22 mouse cellular contexts compared by ENCODE assay signal in the genomic region with DNA sequence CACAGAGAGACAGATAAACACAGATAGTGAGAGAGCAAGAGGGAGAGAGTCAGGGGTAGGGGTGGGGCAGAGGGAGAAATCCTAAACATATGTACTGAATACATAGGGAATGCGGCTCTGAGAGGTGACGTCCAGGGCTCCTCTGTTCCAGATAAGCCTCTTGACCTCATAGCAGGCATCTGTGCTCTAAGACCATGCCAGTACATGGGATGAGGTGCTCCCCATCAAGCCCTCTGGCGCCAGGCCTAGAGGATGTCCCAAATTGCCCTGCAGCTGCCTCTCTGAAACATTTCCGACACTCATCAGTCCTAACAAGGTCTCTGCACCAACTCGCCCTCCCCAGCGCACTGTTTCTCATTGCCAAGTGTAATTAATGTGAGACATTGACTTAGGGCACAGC.
DNase-seq lines count a peak whose midpoint lies in the region; ATAC-seq and TF ChIP-seq lines count a peak whose summit lies in the region.
"Had no signal": no experiment of that assay in that cellular context is flagged by ENCODE, and none has a peak within 500 bp of the region (broad histone marks: within the 10 kb centered on the region; RNA-seq: fewer than 3 reads in every experiment).

No protein-coding gene starts in this region.

- H3K9ac ChIP-seq in heart, adult 2 months (ENCODE audit: low read depth, low read length): no peak overlapping the region
- H3K9ac ChIP-seq in intestine, embryonic 16.5 days (ENCODE audit: low read depth, low read length): no peak overlapping the region
- H3K9ac ChIP-seq: hindbrain, embryonic 14.5 days; liver, embryonic 12.5 days; liver, postnatal 0 days; midbrain, embryonic 13.5 days had no signal

- ATAC-seq in intestine, embryonic 16.5 days: no peak
- ATAC-seq: forebrain, embryonic 14.5 days; liver, embryonic 12.5 days; liver, postnatal 0 days; midbrain, embryonic 13.5 days had no signal

- H3K27me3 ChIP-seq in heart, adult 2 months (ENCODE audit: control insufficient read depth, insufficient read depth, low read length): no peaks in the 10 kb centered on the region
- H3K27me3 ChIP-seq in heart, embryonic 10.5 days (ENCODE audit: insufficient read depth, poor library complexity, severe bottlenecking): no peaks in the 10 kb centered on the region
- H3K27me3 ChIP-seq in intestine, embryonic 16.5 days (replicated peaks; ENCODE audit: control insufficient read depth, insufficient read depth, low read length): no peaks in the 10 kb centered on the region
- H3K27me3 ChIP-seq: liver, embryonic 12.5 days; midbrain, embryonic 13.5 days had no signal

- no peak overlapping the region for H3K27ac ChIP-seq in gastrocnemius, adult 2 months
- no peak overlapping the region; the same call in 1 of the 2 replicates for H3K27ac ChIP-seq in heart, adult 2 months
- no peak overlapping the region for H3K27ac ChIP-seq in heart, embryonic 10.5 days
- H3K27ac ChIP-seq in intestine, embryonic 16.5 days (ENCODE audit: low read length): no peak overlapping the region
- H3K27ac ChIP-seq: hindbrain, embryonic 14.5 days; left cerebral cortex, adult 2 months; liver, embryonic 12.5 days; macrophage; midbrain, embryonic 13.5 days had no signal

- DNase-seq in gastrocnemius, adult 2 months: peak; percentile 28
- no peak for DNase-seq in gastrocnemius, postnatal 36 days
- DNase-seq in heart, adult 2 months: peak; percentile 54 to 69
- no peak for DNase-seq in heart, embryonic 10.5 days (ENCODE audit: low spot score)
- DNase-seq in heart, adult 9 months (ENCODE audit: low spot score in 2 of 2): peak; percentile 49 to 70
- peak; percentile 74 to 81 for DNase-seq in heart, postnatal 10 days
- no peak for DNase-seq in kidney, postnatal 4 days
- DNase-seq: adrenal gland, postnatal 25 days; cerebellum, adult 11-12 months; kidney, adult 11 months; kidney, postnatal 14 days; liver, postnatal 0 days; lung, postnatal 10 days; right cerebral cortex, postnatal 14 days; thymus, postnatal 4 days had no signal

- H3K36me3 ChIP-seq in heart, adult 2 months (ENCODE audit: control insufficient read depth, insufficient read depth, low read length): no peaks in the 10 kb centered on the region
- H3K36me3 ChIP-seq in heart, embryonic 10.5 days: no peaks in the 10 kb centered on the region
- H3K36me3 ChIP-seq in intestine, embryonic 16.5 days (ENCODE audit: control insufficient read depth, insufficient read depth, low read length): no peaks in the 10 kb centered on the region
- H3K36me3 ChIP-seq: liver, embryonic 12.5 days; midbrain, embryonic 13.5 days had no signal

- H3K4me3 ChIP-seq in gastrocnemius, adult 2 months: no peak overlapping the region
- H3K4me3 ChIP-seq in heart, adult 2 months: no peak overlapping the region
- H3K4me3 ChIP-seq in heart, embryonic 10.5 days: no peak overlapping the region
- no peak overlapping the region for H3K4me3 ChIP-seq in intestine, embryonic 16.5 days (ENCODE audit: low read length)
- H3K4me3 ChIP-seq: left cerebral cortex, adult 2 months; liver, embryonic 12.5 days; midbrain, embryonic 13.5 days had no signal

- TF ChIP-seq POLR2A in heart, adult 2 months (IDR thresholded peaks at IDR 0.05; ENCODE audit: insufficient read depth, low read depth, low read length): no peak

- no peak overlapping the region for H3K4me2 ChIP-seq in intestine, embryonic 16.5 days (ENCODE audit: low read depth, low read length)
- H3K4me2 ChIP-seq: hindbrain, embryonic 14.5 days; liver, embryonic 12.5 days; midbrain, embryonic 13.5 days had no signal

- 51% methylated on average over 6 of the region's 6 CpGs for WGBS in heart, adult 2 months
- 61% methylated on average over 6 of the region's 6 CpGs for WGBS in heart, embryonic 10.5 days
- 74% methylated on average over 6 of the region's 6 CpGs for WGBS in intestine, embryonic 16.5 days

- no peaks in the 10 kb centered on the region for H3K79me2 ChIP-seq in heart, adult 2 months (replicated peaks; ENCODE audit: control insufficient read depth, insufficient read depth, low read length)

- no peak for TF ChIP-seq CTCF in gastrocnemius, adult 2 months (IDR thresholded peaks at IDR 0.05)
- no peak for TF ChIP-seq CTCF in heart, adult 2 months (IDR thresholded peaks at IDR 0.05)

- H3K9me3 ChIP-seq in heart, embryonic 10.5 days: no peaks in the 10 kb centered on the region
- no peaks in the 10 kb centered on the region for H3K9me3 ChIP-seq in intestine, embryonic 16.5 days (ENCODE audit: control insufficient read depth, low read length)
- H3K9me3 ChIP-seq: liver, embryonic 12.5 days; midbrain, embryonic 13.5 days had no signal

- intact Hi-C loops in gastrocnemius, adult 2 months (cut with DNase I): no loop called here
- intact Hi-C loops in gastrocnemius, postnatal 36 days (cut with DNase I): loop anchor here (5.0 kb wide), 1 partner anchor 152 kb away; no protein-coding TSS in a partner anchor
- intact Hi-C loops in heart, adult 2 months (cut with DNase I): no loop called here
- intact Hi-C loops in heart, postnatal 10 days (cut with DNase I): no loop called here

- no peak for TF ChIP-seq EP300 in heart, adult 2 months (IDR thresholded peaks at IDR 0.05; ENCODE audit: insufficient read depth, low read depth, low read length)

- H3K4me1 ChIP-seq in heart, adult 2 months (ENCODE audit: control insufficient read depth, insufficient read depth, low read length): peaks cover 2% of the 10 kb centered on the region; the same call in 1 of the 2 replicates
- H3K4me1 ChIP-seq in heart, embryonic 10.5 days: no peaks in the 10 kb centered on the region
- H3K4me1 ChIP-seq in intestine, embryonic 16.5 days (ENCODE audit: control insufficient read depth, insufficient read depth, low read length): no peaks in the 10 kb centered on the region
- H3K4me1 ChIP-seq: liver, embryonic 12.5 days; midbrain, embryonic 13.5 days had no signal

Comparison
In these comparisons a context has a peak if more than half of its experiments do, and no peak if none do; other contexts are left out.
1. DNase-seq: peak in gastrocnemius, adult 2 months (single experiment), heart, adult 2 months (2 of 2), heart, adult 9 months (2 of 2) and heart, postnatal 10 days (2 of 2); none in gastrocnemius, postnatal 36 days (0 of 2), heart, embryonic 10.5 days (single experiment) and kidney, postnatal 4 days (0 of 2).